Mouse (Mus musculus): Measurements from ENCODE around the gene Dlx4.
A peak's percentile ranks its signal among the peaks of the same experiment; 100 is the strongest.

The Dlx4 gene

GRCm38 (mm10) chr11:95145851-95146403, at the start of gene Dlx4:
Dlx4 (minus strand) TSS chr11:95146263.
- peak; percentile 21 for DNase-seq (ENCODE audit: low read depth, low spot score)

GRCm38 (mm10) chr11:95189863-95190262, 43.8 kb upstream of the Dlx4 start:
- DNase-seq (ENCODE audit: low read depth, low spot score) = no peak

- no peak for DNase-seq (ENCODE audit: low read depth, low spot score)
These were observed 40.8 kb upstream of the Dlx4 start for GRCm38 (mm10) chr11:95186826-95187225.

GRCm38 (mm10) chr11:95185700-95186099, 39.6 kb upstream of the Dlx4 start:
- DNase-seq (ENCODE audit: low read depth, low spot score) = no peak

GRCm38 (mm10) chr11:95184561-95184960, 38.5 kb upstream of the Dlx4 start:
- no peak for DNase-seq (ENCODE audit: low read depth, low spot score)

- no peak for DNase-seq (ENCODE audit: low read depth, low spot score)
These were observed 33.2 kb upstream of the Dlx4 start for GRCm38 (mm10) chr11:95179311-95179710.

GRCm38 (mm10) chr11:95165857-95166256, 19.8 kb upstream of the Dlx4 start:
- DNase-seq (ENCODE audit: low read depth, low spot score) = no peak

GRCm38 (mm10) chr11:95161708-95162107, 15.6 kb upstream of the Dlx4 start:
- DNase-seq (ENCODE audit: low read depth, low spot score) = no peak

DNA sequence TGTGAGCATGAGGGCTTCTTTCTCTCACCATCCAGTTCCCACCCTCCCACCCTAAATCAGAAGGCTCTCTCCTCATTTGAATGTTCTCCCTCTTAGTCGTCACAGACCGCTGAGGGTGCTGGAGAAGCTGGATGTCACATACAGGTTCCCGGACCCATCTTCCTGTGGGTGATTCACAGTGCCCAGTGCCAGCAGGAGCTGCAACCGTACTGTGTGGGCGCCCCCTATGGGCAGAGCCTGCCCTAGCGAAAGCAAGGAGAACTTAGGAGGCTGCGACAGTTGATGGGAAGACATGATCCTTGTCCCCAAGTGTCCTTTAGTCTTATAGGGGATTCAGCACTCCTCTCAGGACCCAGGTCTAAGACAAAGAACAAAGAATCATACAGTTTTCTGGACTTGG, 14.6 kb upstream of the Dlx4 start:
- DNase-seq (ENCODE audit: low read depth, low spot score) = no peak

- DNase-seq (ENCODE audit: low read depth, low spot score) = no peak
These were observed 13.8 kb upstream of the Dlx4 start for GRCm38 (mm10) chr11:95159763-95160371.

DNA sequence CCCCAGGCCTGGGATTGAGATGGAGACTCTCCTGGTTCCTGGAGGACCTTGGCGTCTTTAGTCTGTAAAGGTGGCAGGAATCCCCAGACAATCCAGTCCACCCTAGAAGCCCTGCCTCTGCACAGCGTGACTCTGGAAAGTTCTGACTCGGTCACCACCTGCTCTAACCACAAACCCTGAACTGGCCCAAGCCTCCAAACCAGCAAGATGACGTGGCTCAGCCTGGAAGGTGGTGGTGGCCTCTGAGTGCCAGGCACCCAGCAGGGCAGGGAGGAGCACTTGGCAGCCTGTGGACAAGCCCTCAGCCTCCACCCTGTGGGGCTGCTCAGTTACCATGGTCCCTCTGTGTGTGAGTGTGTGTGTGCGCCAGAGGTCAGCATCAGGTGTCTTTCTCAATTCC, 11.8 kb upstream of the Dlx4 start:
- no peak for DNase-seq (ENCODE audit: low read depth, low spot score)

- DNase-seq (ENCODE audit: low read depth, low spot score) = no peak
These were observed 11.3 kb upstream of the Dlx4 start for GRCm38 (mm10) chr11:95157356-95157755.

DNA sequence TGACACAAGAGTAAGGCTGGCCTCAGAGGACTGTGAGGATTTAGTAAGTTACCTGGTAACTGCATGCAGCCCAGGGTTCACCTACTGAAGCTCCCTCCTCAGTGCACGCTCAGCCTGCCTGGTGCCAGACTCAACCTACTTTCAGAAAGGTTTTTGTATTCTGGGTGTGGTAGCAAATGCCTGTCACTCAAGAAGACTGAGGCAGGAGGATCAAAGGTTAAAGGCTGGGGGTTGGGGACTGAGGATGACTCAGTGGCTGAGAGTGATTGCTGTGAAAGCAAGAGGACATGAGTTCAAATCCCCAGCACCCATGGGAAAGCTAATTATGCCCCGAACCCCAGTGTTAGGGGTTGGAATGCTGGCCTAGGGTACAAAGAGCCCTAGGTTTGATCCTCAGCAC, 9.4 kb upstream of the Dlx4 start:
- DNase-seq (ENCODE audit: low read depth, low spot score) = no peak

GRCm38 (mm10) chr11:95153681-95154080, 7.6 kb upstream of the Dlx4 start:
- DNase-seq (ENCODE audit: low read depth, low spot score) = no peak

- no peak for DNase-seq (ENCODE audit: low read depth, low spot score)
These were observed 7.1 kb upstream of the Dlx4 start for GRCm38 (mm10) chr11:95153116-95153515.

- no peak for DNase-seq (ENCODE audit: low read depth, low spot score)
These were observed 4.4 kb upstream of the Dlx4 start for GRCm38 (mm10) chr11:95150269-95151049.

- no peak for DNase-seq (ENCODE audit: low read depth, low spot score)
These were observed 3.6 kb upstream of the Dlx4 start for GRCm38 (mm10) chr11:95149462-95150268.

- no peak for DNase-seq (ENCODE audit: low read depth, low spot score)
These were observed 2.7 kb upstream of the Dlx4 start for GRCm38 (mm10) chr11:95148754-95149153.

GRCm38 (mm10) chr11:95144946-95145483, 1.0 kb downstream of the Dlx4 start:
- no peak for DNase-seq (ENCODE audit: low read depth, low spot score)

DNA sequence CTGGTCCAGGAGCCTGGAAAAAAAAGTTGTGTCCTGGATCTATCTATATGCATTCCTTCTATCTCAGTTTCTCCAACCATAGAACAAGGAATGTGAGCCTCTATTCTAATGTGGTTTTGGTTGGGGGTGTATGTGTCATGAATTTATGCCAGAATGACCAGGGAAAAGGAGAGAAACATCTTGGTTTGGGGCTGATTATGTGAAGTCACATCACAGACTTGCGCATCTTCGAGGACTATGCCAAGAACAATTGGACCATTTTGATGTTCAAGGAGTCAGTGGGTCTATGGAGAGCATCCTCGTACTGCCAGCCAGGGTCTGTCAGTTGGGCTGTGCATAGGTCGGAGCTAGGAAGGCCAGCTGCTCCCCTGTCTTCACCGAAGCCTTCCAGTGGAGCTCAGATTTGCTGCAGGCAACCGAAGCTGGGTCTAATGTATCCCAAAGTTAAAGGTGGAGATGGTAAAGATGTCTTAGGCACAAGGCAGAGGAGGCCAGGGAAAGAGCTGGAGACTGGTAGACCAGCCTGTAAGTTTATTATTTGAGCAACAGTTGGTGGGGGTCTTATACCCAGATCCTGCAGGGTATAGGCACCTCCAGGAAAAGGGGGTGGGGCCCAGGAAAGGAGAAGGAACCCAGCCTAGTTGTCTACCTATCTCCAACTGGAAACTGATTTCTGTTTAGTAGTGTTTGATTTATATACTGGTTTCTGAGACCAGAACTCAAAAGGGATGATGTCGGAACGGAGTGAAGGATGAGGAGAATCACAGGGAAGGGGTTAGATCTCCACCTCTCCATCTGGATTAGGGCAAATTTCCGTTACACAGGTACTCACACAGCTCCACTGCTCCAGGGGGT, 1.7 kb downstream of the Dlx4 start:
- no peak for DNase-seq (ENCODE audit: low read depth, low spot score)

- no peak for DNase-seq (ENCODE audit: low read depth, low spot score)
These were observed 2.4 kb downstream of the Dlx4 start for GRCm38 (mm10) chr11:95143663-95144062.

Data from CD4-positive helper T cell, adult 2 months (primary cell).